Mouse (Mus musculus) spleen, adult 2 months (tissue): ENCODE measurements around the gene Creb1.

Source experiments
- CTCF ChIP-seq: fragments of 200-500 bp; IDR thresholded peaks from 2 replicates; pipeline ENCODE4 v1.5.1; 2011; ENCODE audit warnings: mild to moderate bottlenecking, inconsistent platforms; ENCODE audit not compliant: insufficient read depth, insufficient read length, insufficient replicate concordance; ENCODE audit errors: extremely low read depth
- POLR2A ChIP-seq: fragments of 200-500 bp; IDR thresholded peaks from 2 replicates; pipeline ENCODE4 v1.6.1; 2011; ENCODE audit warnings: low read depth, low read length, inconsistent platforms

- TF ChIP-seq CTCF (no peak), POLR2A (no peak)
These were observed 68.1 kb downstream of the Creb1 start for GRCm38 (mm10) chr1:64600413-64601077.
